Mouse (Mus musculus) embryonic facial prominence, embryonic 14.5 days (tissue): ENCODE results near the gene Mtln. TPM values are rescaled to one million over a fixed set of nuclear protein-coding genes. Genes with fewer than 3 reads are reported as not detected.
A peak's percentile ranks its signal among the peaks of the same experiment; 100 is the strongest.

Experiments used
- ATAC-seq: fragments of 200-750 bp; cut with Nextera tagmentation; 2 replicates; pipeline ENCODE4 v1.8.0; 2017; ENCODE audit warnings: low read depth, moderate number of reproducible peaks, moderate TSS enrichment
- DNase-seq: peaks from one replicate; pipeline ENCODE4 v3.0.0-alpha.2; 2015; ENCODE audit warnings: low spot score
- H3K27ac ChIP-seq: fragments of 300-500 bp; sonication (generic); replicated peaks from 2 replicates; pipeline ENCODE4 v1.5.1; 2014; ENCODE audit warnings: low read depth, mild to moderate bottlenecking, low read length, moderate library complexity
- H3K27me3 ChIP-seq: fragments of 300-500 bp; sonication (generic); replicated peaks from 2 replicates; pipeline ENCODE4 v1.6.1; 2014; ENCODE audit warnings: low read length; ENCODE audit not compliant: control insufficient read depth, insufficient read depth
- H3K36me3 ChIP-seq: fragments of 300-500 bp; sonication (generic); 2 replicates; pipeline ENCODE4 v1.6.1; 2014; ENCODE audit warnings: low read length, mixed read lengths; ENCODE audit not compliant: control insufficient read depth, insufficient read depth
- H3K4me1 ChIP-seq: fragments of 300-500 bp; sonication (generic); 2 replicates; pipeline ENCODE4 v1.6.1; 2014; ENCODE audit warnings: antibody characterized with exemption, low read length; ENCODE audit not compliant: control insufficient read depth, insufficient read depth
- H3K4me2 ChIP-seq: fragments of 300-500 bp; sonication (generic); 2 replicates; pipeline ENCODE4 v1.6.1; 2014; ENCODE audit warnings: low read depth, mild to moderate bottlenecking, low read length, moderate library complexity, mixed read lengths
- H3K4me3 ChIP-seq: fragments of 300-500 bp; sonication (generic); 2 replicates; pipeline ENCODE4 v1.5.1; 2014; ENCODE audit warnings: low read depth, mild to moderate bottlenecking, low read length
- H3K9ac ChIP-seq: fragments of 300-500 bp; sonication (generic); 2 replicates; pipeline ENCODE4 v1.6.1; 2014; ENCODE audit warnings: low read depth, mild to moderate bottlenecking, low read length, moderate library complexity, mixed read lengths
- H3K9me3 ChIP-seq: fragments of 300-500 bp; sonication (generic); 2 replicates; pipeline ENCODE4 v1.6.1; 2016; ENCODE audit warnings: low read length; ENCODE audit not compliant: control insufficient read depth
- WGBS: fragments of 180-500 bp; shearing (Covaris S2); extraction: QIAGEN DNeasy Blood & Tissue Kit; methylation state at CpG from one replicate; pipeline ENCODE4 v1.1.7; 2014; 5-methylcytosine and 5-hydroxymethylcytosine counted together
- polyA plus RNA-seq: library from polyadenylated mRNA; unstranded; fragments of >200 nt; fragmentation: Nextera tagmentation; extraction: Ambion mirVana; gene quantifications from 2 replicates; pipeline ENCODE4 v1.2.1, GENCODE M21; 2014

Mtln gene
- polyA plus RNA-seq, 1 experiment from 2014 or later, result 42.2 TPM

DNA sequence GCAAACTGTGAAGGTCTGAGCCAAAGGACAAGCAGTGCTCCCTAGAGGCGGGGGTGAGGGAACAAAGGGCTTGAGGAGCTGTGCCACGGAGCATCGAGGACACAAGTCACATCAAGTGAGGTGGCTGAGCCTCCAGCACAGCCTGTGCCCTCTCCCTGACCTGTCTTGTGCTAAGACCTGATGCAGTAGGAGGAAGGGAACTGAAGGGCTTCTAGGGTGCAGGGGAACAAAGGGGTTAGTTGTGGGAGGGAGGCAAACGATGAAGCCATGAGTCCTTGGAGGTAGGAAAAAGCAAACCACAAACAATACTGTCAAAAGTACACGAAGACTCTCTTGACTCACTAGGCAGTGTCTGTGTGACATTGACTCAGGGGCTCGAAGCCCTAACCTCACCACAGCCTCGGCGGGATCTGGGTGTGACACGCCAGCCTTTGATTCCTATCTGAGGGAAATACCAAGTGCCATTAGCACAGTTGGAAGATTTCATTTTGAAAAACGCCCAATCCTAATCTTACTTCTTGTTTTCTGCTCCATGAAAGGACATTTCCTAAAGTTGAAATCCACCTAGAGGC, 31.8 kb downstream of the Mtln start:
- Histone ChIP-seq H3K4me1 (no peaks in the 10 kb centered on the region), H3K9me3 (no peaks in the 10 kb centered on the region), H3K4me2 (no peak overlapping the region), H3K9ac (no peak overlapping the region), H3K27me3 (no peaks in the 10 kb centered on the region), H3K36me3 (peaks cover 39% of the 10 kb centered on the region), H3K27ac (no peak overlapping the region), H3K4me3 (no peak overlapping the region)
- WGBS, result 71% methylated on average over 10 of the region's 10 CpGs
- DNase-seq (no peak), ATAC-seq (no peak)

DNA sequence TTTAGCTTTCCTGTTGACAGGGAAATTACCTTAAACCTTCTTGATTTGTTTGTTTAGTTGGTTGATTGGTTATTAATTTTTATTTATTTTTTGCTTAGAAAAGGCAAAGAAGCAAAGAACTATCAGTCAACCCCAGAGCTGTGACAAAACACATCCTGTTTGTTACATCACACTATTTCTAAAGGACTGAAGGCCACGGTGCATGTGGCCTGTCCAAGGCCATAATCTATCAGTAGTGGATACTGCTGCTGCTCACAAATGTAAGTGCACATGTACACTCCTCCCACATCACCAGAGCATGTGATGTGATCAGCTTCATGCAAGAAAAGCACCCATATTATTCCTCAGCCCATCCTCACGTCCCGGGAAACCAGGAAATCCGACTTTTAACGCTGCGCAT, 32.3 kb downstream of the Mtln start:
- 84% methylated on average over 6 of the region's 6 CpGs for WGBS
- ATAC-seq (no peak), DNase-seq (no peak)
- no peak overlapping the region for H3K27ac ChIP-seq
- H3K4me1 ChIP-seq, result no peaks in the 10 kb centered on the region
- no peaks in the 10 kb centered on the region for H3K9me3 ChIP-seq
- peaks cover 39% of the 10 kb centered on the region for H3K36me3 ChIP-seq
- H3K27me3 ChIP-seq, result no peaks in the 10 kb centered on the region
- no peak overlapping the region for H3K4me3 ChIP-seq
- H3K4me2 ChIP-seq, result no peak overlapping the region
- no peak overlapping the region for H3K9ac ChIP-seq

DNA sequence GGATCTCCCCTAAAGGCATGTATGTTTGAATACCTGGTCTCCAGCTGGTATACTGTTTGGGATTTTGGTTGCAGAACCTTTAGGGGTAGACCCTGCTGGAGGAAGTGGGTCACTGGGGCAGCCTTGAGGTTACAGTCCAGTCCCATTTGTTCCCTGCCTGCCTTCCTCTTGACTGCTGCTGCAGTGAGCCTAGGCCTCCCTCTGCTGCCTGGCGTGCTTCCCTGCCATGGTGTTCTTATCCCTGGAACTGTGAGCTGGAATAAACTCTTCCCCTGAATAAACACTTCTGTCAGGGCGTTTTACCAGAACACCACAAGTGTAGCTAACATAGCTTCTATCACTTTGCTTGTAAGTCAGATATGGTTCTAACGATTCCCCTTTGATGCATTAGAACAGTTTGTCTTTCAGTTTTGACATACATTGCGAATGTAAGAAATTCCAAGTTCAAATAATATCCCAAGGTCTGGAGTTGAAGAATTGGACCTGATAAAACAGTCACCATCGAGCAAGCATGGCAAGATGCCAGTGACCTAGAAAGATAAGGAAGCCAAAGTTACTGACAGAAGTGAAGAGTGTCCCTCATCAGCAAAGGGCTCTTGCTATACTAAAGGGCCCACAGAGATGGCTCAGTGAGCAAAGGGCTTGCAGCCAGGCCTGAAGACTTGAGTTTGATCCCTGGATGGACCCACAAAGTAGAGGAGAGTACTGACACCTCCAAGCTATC, 33.0 kb downstream of the Mtln start:
- no peak overlapping the region for H3K4me2 ChIP-seq
- H3K9ac ChIP-seq, result no peak overlapping the region
- H3K4me3 ChIP-seq, result no peak overlapping the region
- DNase-seq (no peak), ATAC-seq (no peak)
- no peaks in the 10 kb centered on the region for H3K27me3 ChIP-seq
- H3K9me3 ChIP-seq, result no peaks in the 10 kb centered on the region
- no peak overlapping the region for H3K27ac ChIP-seq
- H3K4me1 ChIP-seq, result no peaks in the 10 kb centered on the region
- peaks cover 39% of the 10 kb centered on the region for H3K36me3 ChIP-seq
- 88% methylated on average over 5 of the region's 5 CpGs for WGBS

DNA sequence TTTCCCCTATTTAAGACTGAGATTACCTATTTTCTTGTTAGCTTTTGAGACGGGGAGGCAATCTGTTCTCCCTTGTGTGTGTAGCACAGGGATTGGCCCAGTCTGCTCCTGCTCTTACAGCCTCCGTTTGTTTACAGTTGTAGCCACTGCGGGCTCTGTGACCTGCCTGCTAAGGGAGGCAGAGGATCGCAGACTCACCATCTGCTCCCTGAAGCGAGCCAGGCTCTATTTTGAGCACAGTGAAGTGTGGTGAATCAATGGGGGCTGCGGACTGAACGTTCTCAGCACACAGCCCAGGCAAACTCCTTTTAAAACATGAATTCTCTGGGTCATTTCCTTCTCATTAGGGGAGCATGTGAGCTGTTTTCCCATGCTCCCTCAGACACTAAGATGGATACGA, 35.1 kb downstream of the Mtln start:
- H3K27me3 ChIP-seq, result no peaks in the 10 kb centered on the region
- no peaks in the 10 kb centered on the region for H3K9me3 ChIP-seq
- no peak overlapping the region for H3K9ac ChIP-seq
- no peak overlapping the region for H3K4me3 ChIP-seq
- H3K4me2 ChIP-seq, result no peak overlapping the region
- H3K27ac ChIP-seq, result no peak overlapping the region
- 42% methylated on average over 8 of the region's 8 CpGs for WGBS
- H3K4me1 ChIP-seq, result no peaks in the 10 kb centered on the region
- H3K36me3 ChIP-seq, result peaks cover 30% of the 10 kb centered on the region; the same call in 1 of the 2 replicates
- no peak for ATAC-seq
- DNase-seq, result peak; percentile 22

DNA sequence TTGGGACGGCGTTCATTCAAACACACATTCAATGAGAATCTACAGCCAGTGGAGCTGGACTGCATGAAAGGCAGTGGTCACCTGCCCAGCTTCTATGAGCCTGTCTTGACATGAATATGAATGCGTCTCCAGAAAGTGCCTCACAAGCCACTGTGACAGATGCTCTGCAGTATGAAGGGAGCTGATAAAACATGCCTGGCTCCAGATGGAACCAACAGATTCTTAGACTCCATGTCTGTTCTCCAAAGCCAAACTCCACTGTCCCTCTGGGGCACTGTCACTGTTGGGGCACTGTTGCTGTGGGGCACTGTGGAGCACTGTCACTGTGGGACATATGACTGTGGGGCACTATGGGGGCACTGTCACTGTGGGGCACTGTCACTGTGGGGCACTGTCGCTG, 38.2 kb downstream of the Mtln start:
- no peak for ATAC-seq
- no peak overlapping the region for H3K4me2 ChIP-seq
- peaks cover 15% of the 10 kb centered on the region; the same call in 1 of the 2 replicates for H3K36me3 ChIP-seq
- DNase-seq, result no peak
- H3K27ac ChIP-seq, result no peak overlapping the region
- H3K4me3 ChIP-seq, result no peak overlapping the region
- no peaks in the 10 kb centered on the region for H3K9me3 ChIP-seq
- H3K27me3 ChIP-seq, result no peaks in the 10 kb centered on the region
- 94% methylated on average over 4 of the region's 4 CpGs for WGBS
- H3K9ac ChIP-seq, result no peak overlapping the region
- H3K4me1 ChIP-seq, result no peaks in the 10 kb centered on the region

DNA sequence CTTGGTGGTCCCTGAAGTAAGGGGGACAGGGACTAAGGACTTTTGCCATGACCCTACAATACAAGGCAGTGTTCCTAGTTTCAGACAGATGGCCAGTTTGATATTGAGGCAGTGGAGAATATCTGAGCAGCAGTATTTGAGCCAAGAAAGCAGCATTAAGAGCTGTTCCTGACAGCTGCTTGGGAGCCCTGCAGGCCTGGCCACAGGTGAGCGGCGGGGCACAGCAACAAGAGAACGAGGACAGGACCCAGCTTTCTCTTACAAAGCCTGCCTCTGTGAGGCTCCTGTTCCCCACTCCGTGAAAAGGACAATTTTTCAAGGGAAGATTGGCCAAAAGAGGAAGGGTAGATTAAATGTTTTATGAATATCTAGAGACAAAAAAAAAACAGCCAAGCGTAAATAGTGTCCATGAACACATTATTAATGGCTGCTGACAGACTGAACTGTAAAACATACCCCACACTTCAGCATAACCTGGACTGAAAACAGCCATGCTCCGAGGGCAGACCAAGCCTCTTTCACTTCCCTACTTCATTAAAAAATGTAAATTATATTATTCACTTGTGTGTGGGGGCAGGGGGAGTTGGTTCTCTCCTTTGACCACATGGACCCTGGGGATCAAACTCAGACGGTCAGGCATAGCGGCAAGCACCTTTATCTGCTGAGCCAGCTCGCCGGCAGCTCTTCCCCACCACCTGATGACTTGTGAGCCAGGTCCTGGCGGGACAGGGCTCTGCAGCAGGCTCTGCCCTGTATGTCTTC, 40.3 kb downstream of the Mtln start:
- DNase-seq (no peak), ATAC-seq (no peak)
- no peak overlapping the region for H3K27ac ChIP-seq
- H3K9ac ChIP-seq, result no peak overlapping the region
- no peaks in the 10 kb centered on the region for H3K9me3 ChIP-seq
- H3K4me1 ChIP-seq, result no peaks in the 10 kb centered on the region
- 0 out of 2 replicates have a peak, but pooled peaks cover 16% of the 10 kb centered on the region for H3K36me3 ChIP-seq
- no peak overlapping the region for H3K4me3 ChIP-seq
- H3K4me2 ChIP-seq, result no peak overlapping the region
- H3K27me3 ChIP-seq, result no peaks in the 10 kb centered on the region
- whole genome bisulfite sequencing, result 70% methylated on average over 11 of the region's 11 CpGs

DNA sequence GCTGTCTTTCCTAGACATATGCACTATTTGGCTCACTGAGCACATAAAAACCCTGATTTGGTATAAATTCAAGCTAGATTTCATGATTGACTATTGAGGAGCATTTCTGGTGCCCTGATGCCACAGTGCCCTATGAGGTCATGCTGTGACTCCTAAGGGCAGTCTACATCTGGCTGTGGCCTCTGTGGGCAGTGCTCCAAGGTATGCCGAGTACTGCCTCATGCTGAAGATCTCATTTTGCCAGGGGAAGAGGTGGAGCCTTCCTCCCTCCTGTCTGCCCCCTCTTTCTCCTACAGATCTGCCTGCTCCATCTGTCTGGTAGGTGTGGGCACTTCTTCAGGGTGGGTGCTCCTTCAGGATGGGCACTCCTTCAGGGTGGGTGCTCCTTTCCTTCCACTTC, 42.9 kb downstream of the Mtln start:
- Histone ChIP-seq H3K4me2 (no peak overlapping the region), H3K9ac (no peak overlapping the region), H3K4me3 (no peak overlapping the region), H3K4me1 (no peaks in the 10 kb centered on the region), H3K27me3 (no peaks in the 10 kb centered on the region), H3K27ac (no peak overlapping the region), H3K36me3 (0 out of 2 replicates have a peak, but pooled peaks cover 8% of the 10 kb centered on the region), H3K9me3 (no peaks in the 10 kb centered on the region)
- ATAC-seq (no peak), DNase-seq (no peak)
- WGBS, result 33% methylated on average over 1 of the region's 1 CpGs

DNA sequence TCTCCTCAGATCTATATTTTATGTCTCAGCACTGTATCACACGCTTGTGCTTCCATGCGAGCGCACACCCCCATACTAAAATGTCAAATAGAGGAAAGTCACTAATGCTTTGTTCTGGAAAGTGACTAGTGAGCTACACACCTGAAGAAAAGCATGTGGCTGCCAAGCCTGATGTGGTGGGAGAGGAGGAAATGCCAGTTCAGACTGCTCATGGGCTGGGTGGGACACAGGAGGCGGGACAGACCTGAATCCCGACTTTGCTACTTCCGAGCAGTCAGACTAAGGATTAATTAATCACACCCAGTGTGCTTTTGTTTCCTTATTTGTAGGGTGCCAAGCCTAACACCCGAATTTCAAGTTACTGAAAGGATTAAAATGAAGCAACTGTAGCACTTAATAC, 44.0 kb downstream of the Mtln start:
- Histone ChIP-seq H3K9me3 (no peaks in the 10 kb centered on the region), H3K4me1 (no peaks in the 10 kb centered on the region), H3K4me2 (no peak overlapping the region), H3K36me3 (0 out of 2 replicates have a peak, but pooled peaks cover 9% of the 10 kb centered on the region), H3K4me3 (no peak overlapping the region), H3K27me3 (no peaks in the 10 kb centered on the region), H3K27ac (no peak overlapping the region), H3K9ac (no peak overlapping the region)
- DNase-seq (peak; percentile 29), ATAC-seq (0 out of 2 replicates have a peak, but pooled peaks have one; percentile 47)
- 66% methylated on average over 7 of the region's 7 CpGs for WGBS
